Mouse (Mus musculus): Measurements from ENCODE around the gene RPS10-NUDT3.

DNA sequence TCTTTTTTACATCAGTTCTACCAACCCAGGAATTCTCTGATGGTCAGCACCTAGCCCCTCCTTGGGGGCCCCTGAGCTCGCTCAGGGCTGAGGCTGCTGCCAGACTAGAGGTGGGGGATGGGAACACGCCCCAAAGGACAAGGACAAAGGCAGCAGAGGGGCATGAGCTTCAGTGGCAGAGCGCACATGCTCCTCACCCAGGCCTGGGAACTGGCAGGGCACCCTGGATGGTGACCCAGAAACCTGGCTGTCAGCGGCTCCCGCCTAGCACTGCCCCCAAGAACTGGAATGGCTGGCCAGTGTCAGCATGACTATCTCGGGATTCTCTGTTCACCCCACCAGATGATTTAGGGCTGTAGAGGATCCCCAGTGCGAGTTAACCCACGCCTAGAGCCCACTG lies 85.8 kb downstream of the RPS10-NUDT3 start:
- TF ChIP-seq CTCF (IDR thresholded peaks at IDR 0.05; ENCODE audit: control insufficient read depth, insufficient read depth, low read length) (no peak), POLR2A (IDR thresholded peaks at IDR 0.05; ENCODE audit: borderline replicate concordance, control insufficient read depth, low read depth, low read length) (no peak)
